ENCODE assay signal across 31 mouse cellular contexts in genomic region chr2:164199626-164200327, GRCm38 (mm10). TPM values are rescaled to one million over a fixed set of nuclear protein-coding genes. Genes with fewer than 3 reads are reported as not detected.
A peak's percentile ranks its signal among the peaks of the same experiment; 100 is the strongest.
DNase-seq lines count a peak whose midpoint lies in the region; ATAC-seq lines count a peak whose summit lies in the region.
"Had no signal": no experiment of that assay in that cellular context is flagged by ENCODE, and none has a peak within 500 bp of the region (broad histone marks: within the 10 kb centered on the region; RNA-seq: fewer than 3 reads in every experiment).

Gene Wfdc15a (minus strand): TSS chr2:164200130.

- 81% methylated on average over 20 of the region's 20 CpGs for WGBS in midbrain, embryonic 11.5 days
- WGBS in midbrain, embryonic 15.5 days = 74% methylated on average over 20 of the region's 20 CpGs
- WGBS in intestine, embryonic 15.5 days = 79% methylated on average over 20 of the region's 20 CpGs

- H3K27ac ChIP-seq in midbrain, embryonic 11.5 days (ENCODE audit: low read depth, low read length) = no peak within 1 kb of the TSS
- H3K27ac ChIP-seq in midbrain, embryonic 15.5 days = no peak within 1 kb of the TSS
- no peak within 1 kb of the TSS for H3K27ac ChIP-seq in intestine, embryonic 15.5 days
- H3K27ac ChIP-seq: embryonic facial prominence, embryonic 10.5 days; embryonic facial prominence, embryonic 13.5 days; forebrain, embryonic 12.5 days; forebrain, embryonic 15.5 days; heart, embryonic 13.5 days; hindbrain, embryonic 14.5 days; hindbrain, postnatal 0 days had no signal

- no peaks in the 10 kb centered on the region for H3K9me3 ChIP-seq in midbrain, embryonic 11.5 days (ENCODE audit: control insufficient read depth, low read length)
- no peaks in the 10 kb centered on the region for H3K9me3 ChIP-seq in midbrain, embryonic 15.5 days
- H3K9me3 ChIP-seq in intestine, embryonic 15.5 days = no peaks in the 10 kb centered on the region
- H3K9me3 ChIP-seq: embryonic facial prominence, embryonic 10.5 days; embryonic facial prominence, embryonic 13.5 days; forebrain, embryonic 12.5 days; forebrain, embryonic 15.5 days; G1E; heart, embryonic 13.5 days had no signal

- H3K27me3 ChIP-seq in midbrain, embryonic 11.5 days (ENCODE audit: control insufficient read depth, insufficient read depth, low read length) = no peaks in the 10 kb centered on the region
- no peaks in the 10 kb centered on the region for H3K27me3 ChIP-seq in midbrain, embryonic 15.5 days (replicated peaks)
- H3K27me3 ChIP-seq in intestine, embryonic 15.5 days (replicated peaks) = no peaks in the 10 kb centered on the region
- H3K27me3 ChIP-seq: embryonic facial prominence, embryonic 13.5 days; forebrain, embryonic 12.5 days; forebrain, embryonic 15.5 days; heart, embryonic 13.5 days; Patski had no signal

- no peaks in the 10 kb centered on the region for H3K36me3 ChIP-seq in midbrain, embryonic 11.5 days (ENCODE audit: control insufficient read depth, insufficient read depth, low read length)
- no peaks in the 10 kb centered on the region for H3K36me3 ChIP-seq in midbrain, embryonic 15.5 days (replicated peaks)
- H3K36me3 ChIP-seq in intestine, embryonic 15.5 days = no peaks in the 10 kb centered on the region
- H3K36me3 ChIP-seq: embryonic facial prominence, embryonic 10.5 days; embryonic facial prominence, embryonic 13.5 days; forebrain, embryonic 12.5 days; forebrain, embryonic 15.5 days; G1E; heart, embryonic 13.5 days had no signal

- no peak within 1 kb of the TSS for H3K4me2 ChIP-seq in midbrain, embryonic 11.5 days
- H3K4me2 ChIP-seq in midbrain, embryonic 15.5 days = no peak within 1 kb of the TSS
- no peak within 1 kb of the TSS for H3K4me2 ChIP-seq in intestine, embryonic 15.5 days (replicated peaks)
- H3K4me2 ChIP-seq: embryonic facial prominence, embryonic 13.5 days; forebrain, embryonic 12.5 days; forebrain, embryonic 15.5 days; heart, embryonic 13.5 days; hindbrain, embryonic 14.5 days had no signal

- peak; percentile 4 for DNase-seq in embryo, embryonic 11 days
- DNase-seq in embryo, embryonic 10.5 days (ENCODE audit: low spot score) = no peak
- peak; percentile 26 for DNase-seq in midbrain, embryonic 11.5 days (ENCODE audit: low spot score, missing footprints)
- peak; percentile 6 for DNase-seq in ZHBTc4 (ENCODE audit: low read depth, low spot score)
- DNase-seq: adrenal gland, adult 8-10 months; adrenal gland, postnatal 25 days; cerebellum, adult 11-12 months; cerebellum, adult 8-10 months; cerebellum, postnatal 10 days; cerebellum, postnatal 36 days; gastrocnemius, postnatal 25 days; heart, postnatal 14 days; heart, postnatal 4 days had no signal

- H3K4me3 ChIP-seq in midbrain, embryonic 11.5 days (ENCODE audit: low read depth, low read length) = no peak within 1 kb of the TSS
- no peak within 1 kb of the TSS for H3K4me3 ChIP-seq in midbrain, embryonic 15.5 days
- H3K4me3 ChIP-seq in intestine, embryonic 15.5 days (replicated peaks) = no peak within 1 kb of the TSS
- H3K4me3 ChIP-seq: embryonic facial prominence, embryonic 10.5 days; embryonic facial prominence, embryonic 13.5 days; erythroblast, embryonic 14.5 days; forebrain, embryonic 12.5 days; forebrain, embryonic 15.5 days; heart, embryonic 13.5 days had no signal

- H3K4me1 ChIP-seq in midbrain, embryonic 11.5 days (ENCODE audit: control insufficient read depth, insufficient read depth, low read length) = no peaks in the 10 kb centered on the region
- H3K4me1 ChIP-seq in midbrain, embryonic 15.5 days = no peaks in the 10 kb centered on the region
- H3K4me1 ChIP-seq in intestine, embryonic 15.5 days (replicated peaks) = no peaks in the 10 kb centered on the region
- H3K4me1 ChIP-seq: embryonic facial prominence, embryonic 10.5 days; embryonic facial prominence, embryonic 13.5 days; forebrain, embryonic 12.5 days; forebrain, embryonic 15.5 days; heart, embryonic 13.5 days had no signal

- H3K9ac ChIP-seq in midbrain, embryonic 11.5 days (ENCODE audit: low read length) = no peak within 1 kb of the TSS
- no peak within 1 kb of the TSS for H3K9ac ChIP-seq in midbrain, embryonic 15.5 days
- H3K9ac ChIP-seq in intestine, embryonic 15.5 days = no peak within 1 kb of the TSS
- H3K9ac ChIP-seq: embryonic facial prominence, embryonic 13.5 days; forebrain, embryonic 12.5 days; forebrain, embryonic 15.5 days; heart, embryonic 13.5 days; hindbrain, embryonic 14.5 days had no signal

- no peak for ATAC-seq in midbrain, embryonic 11.5 days (ENCODE audit: low FRiP score)
- no peak for ATAC-seq in midbrain, embryonic 15.5 days (replicated peaks)
- ATAC-seq in intestine, embryonic 15.5 days = no peak
- ATAC-seq: activated CD4-positive, CD25-positive, alpha-beta regulatory T cell, adult 4 months; forebrain, embryonic 15.5 days; hindbrain, postnatal 0 days; inflammation-experienced regulatory T-cells, adult 6 months; intestine, postnatal 0 days; Patski had no signal

RNA-seq across cellular contexts. Expression of gene Wfdc15a, which starts in this region (rescaled TPM):
- polyA plus RNA-seq in midbrain, embryonic 11.5 days (2014; fragmentation: Nextera tagmentation; extraction: Ambion mirVana) = not detected in 2 replicates
- not detected in 2 replicates for polyA plus RNA-seq in midbrain, embryonic 15.5 days (2015; fragmentation: Nextera tagmentation; extraction: Ambion mirVana)
- polyA plus RNA-seq in intestine, embryonic 15.5 days (2015; fragmentation: Nextera tagmentation; extraction: Ambion mirVana) = not detected in 2 replicates
- polyA plus RNA-seq: activated CD4-positive, CD25-positive, alpha-beta regulatory T cell, adult 4 months; brain, embryonic 14.5 days; embryonic facial prominence, embryonic 10.5 days; embryonic facial prominence, embryonic 13.5 days; erythroblast, embryonic 14.5 days; forebrain, embryonic 12.5 days; forebrain, embryonic 15.5 days; G1E; heart, embryonic 13.5 days; heart, embryonic 16.5 days; hindbrain, embryonic 11.5 days; hindbrain, embryonic 14.5 days; hindbrain, postnatal 0 days; inflammation-experienced regulatory T-cells, adult 6 months; intestine, postnatal 0 days; Patski had no signal

Comparison
In these comparisons a context has a peak if more than half of its experiments do, and no peak if none do; other contexts are left out.
1. Peak in DNase-seq in midbrain, embryonic 11.5 days; RNA of the gene not detected or under 1 TPM.